ENCODE assay signal across 8 mouse cellular contexts in genomic region chr15:89140048-89140658, GRCm38 (mm10). TPM values are rescaled to one million over a fixed set of nuclear protein-coding genes. Genes with fewer than 3 reads are reported as not detected.
A peak's percentile ranks its signal among the peaks of the same experiment; 100 is the strongest.
DNase-seq lines count a peak whose midpoint lies in the region; ATAC-seq lines count a peak whose summit lies in the region.

No protein-coding gene starts in this region.

- peak overlapping the region; percentile 57 for H3K4me2 ChIP-seq in liver, embryonic 15.5 days
- H3K4me2 ChIP-seq in neural tube, embryonic 15.5 days = peak overlapping the region; percentile 98

- no peak overlapping the region for H3K27ac ChIP-seq in liver, embryonic 15.5 days (replicated peaks)
- no peak overlapping the region for H3K27ac ChIP-seq in neural tube, embryonic 15.5 days (replicated peaks)

- peak overlapping the region; percentile 37 for H3K4me3 ChIP-seq in liver, embryonic 15.5 days (replicated peaks)
- peak overlapping the region; percentile 47 for H3K4me3 ChIP-seq in neural tube, embryonic 15.5 days (replicated peaks)

- ATAC-seq in liver, embryonic 15.5 days (ENCODE audit: insufficient read depth) = peak; percentile 28; the same call in 1 of the 2 replicates
- ATAC-seq in neural tube, embryonic 15.5 days (ENCODE audit: low FRiP score) = no peak
- no peak for ATAC-seq in monocyte, adult 5-6 weeks (replicated peaks; ENCODE audit: insufficient number of reproducible peaks, low FRiP score, low TSS enrichment, poor library complexity, severe bottlenecking)

- peak; percentile 50 for DNase-seq in left cerebral cortex, adult 11 months (ENCODE audit: low spot score)
- DNase-seq in left cerebral cortex, postnatal 4 days = no peak
- peak; percentile 76 to 77 for DNase-seq in cerebellum, postnatal 36 days
- DNase-seq in heart, adult 18-20 months = peak; percentile 78 to 81
- peak; percentile 56 for DNase-seq in kidney, adult 11 months

- H3K9ac ChIP-seq in liver, embryonic 15.5 days = no peak overlapping the region
- peak overlapping the region; percentile 54 for H3K9ac ChIP-seq in neural tube, embryonic 15.5 days (replicated peaks)

- H3K9me3 ChIP-seq in liver, embryonic 15.5 days (replicated peaks) = no peaks in the 10 kb centered on the region
- no peaks in the 10 kb centered on the region for H3K9me3 ChIP-seq in neural tube, embryonic 15.5 days (replicated peaks)

- H3K36me3 ChIP-seq in liver, embryonic 15.5 days (replicated peaks) = no peaks in the 10 kb centered on the region
- no peaks in the 10 kb centered on the region for H3K36me3 ChIP-seq in neural tube, embryonic 15.5 days

- intact Hi-C loops in left cerebral cortex, postnatal 4 days (cut with DNase I) = no loop called here

- H3K4me1 ChIP-seq in liver, embryonic 15.5 days (replicated peaks) = peaks cover 5% of the 10 kb centered on the region; the same call in 1 of the 2 replicates
- H3K4me1 ChIP-seq in neural tube, embryonic 15.5 days = peaks cover 21% of the 10 kb centered on the region

- WGBS in liver, embryonic 15.5 days (ENCODE audit: insufficient replicate concordance) = 1% methylated on average over 53 of the region's 53 CpGs
- WGBS in neural tube, embryonic 15.5 days = under 1% methylated on average over 53 of the region's 53 CpGs

- H3K27me3 ChIP-seq in liver, embryonic 15.5 days = peaks cover 98% of the 10 kb centered on the region
- H3K27me3 ChIP-seq in neural tube, embryonic 15.5 days (replicated peaks) = peaks cover 30% of the 10 kb centered on the region

RNA-seq across cellular contexts. Expression of gene Mapk12, which starts 0.3 kb away (rescaled TPM):
- total RNA-seq in left cerebral cortex, postnatal 4 days (2021) = 1 to 10 TPM; 4.1 to 5.0 TPM
- 10 to 100 TPM; 24.4 to 24.8 TPM for total RNA-seq in heart, adult 18-20 months (2021)
- polyA plus RNA-seq in liver, embryonic 15.5 days (2015; fragmentation: Nextera tagmentation; extraction: Ambion mirVana) = 1.4 and 1.5 TPM in 2 replicates
- 4.8 and 5.2 TPM in 2 replicates for polyA plus RNA-seq in neural tube, embryonic 15.5 days (2015; fragmentation: Nextera tagmentation; extraction: Ambion mirVana)
- total RNA-seq in monocyte, adult 5-6 weeks (2017) = 0.39 to 5.8 TPM (median 3.7 TPM) in 3 replicates

RNA-seq across cellular contexts. Expression of gene Mapk11, which starts 9.3 kb away (rescaled TPM):
- 10 to 100 TPM; 34.4 to 36.6 TPM for total RNA-seq in left cerebral cortex, postnatal 4 days (2021)
- total RNA-seq in heart, adult 18-20 months (2021) = 1 to 10 TPM; 2.7 to 3.0 TPM
- polyA plus RNA-seq in liver, embryonic 15.5 days (2015; fragmentation: Nextera tagmentation; extraction: Ambion mirVana) = 0.44 and 0.68 TPM in 2 replicates
- polyA plus RNA-seq in neural tube, embryonic 15.5 days (2015; fragmentation: Nextera tagmentation; extraction: Ambion mirVana) = 22.5 and 27.5 TPM in 2 replicates
- 4.5 to 6.6 TPM (median 4.6 TPM) in 3 replicates for total RNA-seq in monocyte, adult 5-6 weeks (2017)

RNA-seq across cellular contexts. Expression of gene Hdac10, which starts 11.7 kb away (rescaled TPM):
- 10 to 100 TPM; 40.0 to 42.8 TPM for total RNA-seq in left cerebral cortex, postnatal 4 days (2021)
- total RNA-seq in heart, adult 18-20 months (2021) = 1 to 10 TPM; 6.3 to 7.4 TPM
- 8.6 and 9.1 TPM in 2 replicates for polyA plus RNA-seq in liver, embryonic 15.5 days (2015; fragmentation: Nextera tagmentation; extraction: Ambion mirVana)
- 25.1 and 31.9 TPM in 2 replicates for polyA plus RNA-seq in neural tube, embryonic 15.5 days (2015; fragmentation: Nextera tagmentation; extraction: Ambion mirVana)
- total RNA-seq in monocyte, adult 5-6 weeks (2017) = 19.4 to 24.3 TPM (median 20.6 TPM) in 3 replicates

RNA-seq across cellular contexts. Expression of gene Tubgcp6, which starts 17.2 kb away (rescaled TPM):
- total RNA-seq in left cerebral cortex, postnatal 4 days (2021) = 10 to 100 TPM; 36.9 to 42.1 TPM
- 1 to 10 TPM; 7.4 to 8.5 TPM for total RNA-seq in heart, adult 18-20 months (2021)
- polyA plus RNA-seq in liver, embryonic 15.5 days (2015; fragmentation: Nextera tagmentation; extraction: Ambion mirVana) = 6.0 and 7.5 TPM in 2 replicates
- 14.4 and 14.8 TPM in 2 replicates for polyA plus RNA-seq in neural tube, embryonic 15.5 days (2015; fragmentation: Nextera tagmentation; extraction: Ambion mirVana)
- 11.0 to 27.3 TPM (median 26.4 TPM) in 3 replicates for total RNA-seq in monocyte, adult 5-6 weeks (2017)

RNA-seq across cellular contexts. Expression of gene Plxnb2, which starts 40.4 kb away (rescaled TPM):
- 100 to 1,000 TPM; 100 TPM for total RNA-seq in left cerebral cortex, postnatal 4 days (2021)
- total RNA-seq in heart, adult 18-20 months (2021) = 10 to 100 TPM; 76.7 to 83.5 TPM
- 22.3 and 30.1 TPM in 2 replicates for polyA plus RNA-seq in liver, embryonic 15.5 days (2015; fragmentation: Nextera tagmentation; extraction: Ambion mirVana)
- 69.4 and 72.3 TPM in 2 replicates for polyA plus RNA-seq in neural tube, embryonic 15.5 days (2015; fragmentation: Nextera tagmentation; extraction: Ambion mirVana)
- 145 to 153 TPM (median 153 TPM) in 3 replicates for total RNA-seq in monocyte, adult 5-6 weeks (2017)
